Mouse (Mus musculus): ENCODE results near the gene Ccni.

DNA sequence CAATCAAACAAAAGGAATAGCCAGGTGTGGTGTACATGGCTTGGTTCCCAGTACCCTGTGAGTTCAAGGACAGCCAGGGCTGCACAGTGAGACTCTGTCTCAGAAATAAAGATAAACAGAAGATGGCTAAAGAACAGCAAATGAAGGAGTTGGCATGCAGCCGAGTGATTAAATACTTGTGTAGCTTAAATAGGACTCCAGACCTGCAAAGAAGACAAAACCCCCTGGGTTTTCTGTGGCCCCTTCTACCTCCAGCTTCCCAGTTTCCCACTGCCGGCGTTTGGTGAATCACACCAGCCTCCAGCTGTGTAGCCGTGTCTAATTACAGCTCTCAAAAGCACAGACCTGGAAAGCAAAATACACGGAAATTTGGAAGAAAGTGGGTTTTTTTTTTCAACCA is 61.4 kb downstream of the Ccni start:
- no peak for TF ChIP-seq CTCF (IDR thresholded peaks at IDR 0.05; ENCODE audit: low read depth, low read length)
- no peak for TF ChIP-seq POLR2A (IDR thresholded peaks at IDR 0.05; ENCODE audit: insufficient read depth, low read length)
